Mouse (Mus musculus) heart, embryonic 15.5 days (tissue): Measurements from ENCODE around the gene Slk. TPM values are rescaled to one million over a fixed set of nuclear protein-coding genes. Genes with fewer than 3 reads are reported as not detected.
"Not testable (repeated sequence)": the region's sequence is repeated elsewhere in the genome, so short reads cannot be mapped to it uniquely, and the experiment has no call there.

Experiments
- ATAC-seq: fragments of 200-750 bp; cut with Nextera tagmentation; replicated peaks from 2 replicates; pipeline ENCODE4 v1.8.0; 2017; ENCODE audit warnings: low read depth, moderate TSS enrichment; ENCODE audit not compliant: insufficient number of reproducible peaks, insufficient read depth, low FRiP score
- H3K27ac ChIP-seq: fragments of 300-500 bp; sonication (generic); 2 replicates; pipeline ENCODE4 v1.5.1; 2015; ENCODE audit warnings: mild to moderate bottlenecking, inconsistent platforms
- H3K27me3 ChIP-seq: fragments of 300-500 bp; sonication (generic); 2 replicates; pipeline ENCODE4 v1.6.1; 2015; ENCODE audit warnings: inconsistent platforms
- H3K36me3 ChIP-seq: fragments of 300-500 bp; sonication (generic); 2 replicates; pipeline ENCODE4 v1.6.1; 2015; ENCODE audit warnings: mild to moderate bottlenecking, inconsistent platforms
- H3K4me1 ChIP-seq: fragments of 300-500 bp; sonication (generic); replicated peaks from 2 replicates; pipeline ENCODE4 v1.6.1; 2015; ENCODE audit warnings: inconsistent platforms
- H3K4me2 ChIP-seq: fragments of 300-500 bp; sonication (generic); 2 replicates; pipeline ENCODE4 v1.6.1; 2015; ENCODE audit warnings: inconsistent platforms, mild to moderate bottlenecking, moderate library complexity
- H3K4me3 ChIP-seq: fragments of 300-500 bp; sonication (generic); 2 replicates; pipeline ENCODE4 v1.5.1; 2015; ENCODE audit warnings: mild to moderate bottlenecking, inconsistent platforms
- H3K9ac ChIP-seq: fragments of 300-500 bp; sonication (generic); 2 replicates; pipeline ENCODE4 v1.6.1; 2015; ENCODE audit warnings: mild to moderate bottlenecking, inconsistent platforms
- H3K9me3 ChIP-seq: fragments of 300-500 bp; sonication (generic); replicated peaks from 2 replicates; pipeline ENCODE4 v1.6.1; 2016; ENCODE audit warnings: inconsistent platforms
- WGBS: fragments of 180-500 bp; shearing (Covaris S2); methylation state at CpG from one replicate; pipeline ENCODE4 v1.1.7; 2015; ENCODE audit warnings: mixed read lengths; 5-methylcytosine and 5-hydroxymethylcytosine counted together
- polyA plus RNA-seq: library from polyadenylated mRNA; unstranded; fragments of >200 nt; fragmentation: Nextera tagmentation; extraction: Ambion mirVana; gene quantifications from 2 replicates; pipeline ENCODE4 v1.2.1, GENCODE M21; 2015

The Slk gene
- polyA plus RNA-seq, 1 experiment from 2014 or later = 14.2 TPM

DNA sequence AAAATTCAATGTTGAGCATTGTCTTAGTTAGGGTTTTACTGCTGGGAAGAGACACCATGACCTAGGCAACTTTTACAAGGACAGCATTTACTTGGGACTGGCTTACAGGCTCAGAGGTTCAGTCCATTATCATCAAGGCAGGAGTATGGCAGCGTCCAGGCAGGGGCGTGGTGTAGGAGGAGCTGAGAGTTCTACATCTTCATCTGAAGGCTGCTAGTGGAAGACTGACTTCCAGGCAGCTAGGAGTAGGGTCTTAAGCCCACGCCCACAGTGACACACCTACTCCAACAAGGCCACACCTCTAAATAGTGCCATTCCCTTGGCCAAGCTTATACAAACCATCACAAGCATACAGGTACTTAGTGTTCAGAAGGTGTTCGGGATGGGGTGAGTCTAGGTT is 7.5 kb upstream of the Slk start:
- not testable (repeated sequence) for H3K4me3 ChIP-seq, ATAC-seq, H3K4me2 ChIP-seq, H3K9me3 ChIP-seq, H3K27ac ChIP-seq, H3K27me3 ChIP-seq, H3K36me3 ChIP-seq, H3K9ac ChIP-seq, H3K4me1 ChIP-seq
- 67% methylated on average over 4 of the region's 4 CpGs for WGBS

DNA sequence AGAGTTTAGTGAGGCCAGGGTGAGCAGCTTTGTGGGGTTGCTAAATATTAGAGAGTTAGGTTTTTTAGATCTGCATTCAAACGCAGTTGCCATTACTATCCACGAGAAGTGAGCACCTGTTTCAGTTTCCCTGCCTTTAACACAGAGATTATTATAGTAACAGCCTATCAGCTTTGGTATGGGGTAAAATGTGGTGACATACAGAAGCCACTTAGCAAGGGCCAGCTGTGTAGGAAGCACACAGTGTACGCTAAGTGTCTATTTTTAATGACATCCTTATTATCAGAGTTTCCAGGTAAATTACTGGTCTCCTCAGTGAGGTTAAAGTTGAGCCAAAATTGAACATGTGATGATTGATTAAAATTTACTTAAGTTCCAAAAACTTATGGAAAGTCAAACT is 5.8 kb upstream of the Slk start:
- no peaks in the 10 kb centered on the region for H3K9me3 ChIP-seq
- no peak overlapping the region for H3K4me3 ChIP-seq
- no peak overlapping the region for H3K9ac ChIP-seq
- H3K27me3 ChIP-seq = no peaks in the 10 kb centered on the region
- H3K36me3 ChIP-seq = no peaks in the 10 kb centered on the region
- ATAC-seq = no peak
- 39% methylated on average over 3 of the region's 3 CpGs for WGBS
- 0 out of 2 replicates have a peak overlapping the region, but pooled peaks have one; percentile 17 for H3K4me2 ChIP-seq
- H3K27ac ChIP-seq = peak overlapping the region; percentile 74
- peaks cover 12% of the 10 kb centered on the region for H3K4me1 ChIP-seq

DNA sequence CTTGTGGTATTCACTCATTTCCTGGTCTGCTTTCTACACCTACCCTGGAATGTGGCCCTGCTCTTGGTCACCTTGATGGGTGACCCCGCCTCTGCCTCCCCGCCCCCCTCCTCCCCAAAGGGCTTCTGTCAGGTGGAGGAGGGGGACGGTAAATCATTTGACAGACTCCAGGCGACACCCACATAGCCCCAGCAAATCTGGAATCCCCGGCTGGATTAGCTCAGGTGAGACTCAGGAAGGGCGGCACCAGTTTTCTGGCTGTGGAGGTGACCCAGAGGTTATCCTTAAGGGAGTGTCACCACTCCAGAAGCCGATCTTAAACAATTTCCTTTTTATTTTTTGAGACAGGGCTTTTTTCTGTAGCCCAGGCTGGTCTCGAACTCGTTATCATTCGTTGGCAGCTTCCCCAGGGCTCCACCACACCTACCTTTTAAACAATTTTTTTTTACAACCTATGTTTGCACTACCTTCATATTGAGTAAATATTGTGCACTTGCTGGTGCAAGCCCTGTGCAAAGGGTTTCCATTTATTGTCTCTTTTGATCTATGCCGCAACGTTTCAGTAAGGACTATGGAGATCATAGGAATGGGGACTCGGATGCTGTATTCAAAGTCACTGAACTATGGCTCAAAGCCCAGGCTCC is 775 bp upstream of the Slk start:
- 15% methylated on average over 13 of the region's 13 CpGs for WGBS
- no peak for ATAC-seq

DNA sequence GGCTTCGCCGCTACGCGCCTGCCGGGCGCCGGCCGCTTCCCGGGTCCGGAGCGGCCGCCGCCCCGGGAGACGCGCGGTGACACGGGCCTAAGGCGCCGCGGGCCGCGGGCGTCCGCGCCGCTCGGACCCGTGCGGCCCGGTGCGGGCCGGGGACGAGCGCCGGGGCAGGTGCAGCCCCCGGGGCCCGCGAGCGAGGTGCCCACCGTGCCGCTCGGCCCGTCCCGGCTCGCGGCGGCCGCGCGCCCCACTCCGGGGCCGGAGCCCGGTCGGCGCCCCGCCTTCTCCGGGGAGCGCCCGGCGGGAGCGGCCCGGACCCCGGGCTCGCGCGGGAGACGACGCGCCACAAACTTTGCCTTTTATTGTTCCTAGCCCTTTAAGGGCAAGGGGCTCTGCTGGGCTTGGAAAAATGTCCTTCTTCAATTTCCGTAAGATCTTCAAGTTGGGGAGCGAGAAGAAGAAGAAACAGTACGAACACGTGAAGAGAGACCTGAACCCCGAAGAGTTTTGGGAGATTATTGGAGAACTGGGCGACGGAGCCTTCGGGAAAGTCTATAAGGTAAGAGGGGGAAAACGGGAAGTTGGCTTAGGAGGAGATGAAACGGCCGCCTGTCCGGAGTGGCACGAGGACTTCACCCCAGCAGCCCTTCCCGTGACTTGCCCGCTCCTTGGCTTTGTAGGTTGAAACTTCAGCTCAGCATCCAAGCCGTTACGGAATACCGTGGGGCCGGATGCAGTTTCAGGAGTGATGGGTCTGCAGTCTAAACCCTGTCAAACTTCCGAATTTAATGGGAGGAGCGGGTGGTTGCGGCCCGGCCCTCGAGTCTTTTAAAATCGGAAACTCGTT is 532 bp downstream of the Slk start:
- H3K4me2 ChIP-seq = peak overlapping the region; percentile 64
- H3K27ac ChIP-seq = peak overlapping the region; percentile 95
- peak overlapping the region; percentile 87 for H3K4me3 ChIP-seq
- peak overlapping the region; percentile 99 for H3K9ac ChIP-seq
- H3K4me1 ChIP-seq = peaks cover 29% of the 10 kb centered on the region
- H3K36me3 ChIP-seq = no peaks in the 10 kb centered on the region
- no peaks in the 10 kb centered on the region for H3K9me3 ChIP-seq
- WGBS = under 1% methylated on average over 95 of the region's 96 CpGs
- ATAC-seq = peak; percentile 59
- H3K27me3 ChIP-seq = no peaks in the 10 kb centered on the region

More for the DNA sequence above, 775 bp upstream of the Slk start:
- H3K27ac ChIP-seq = peak overlapping the region; percentile 95
- H3K9ac ChIP-seq = peak overlapping the region; percentile 99
- H3K36me3 ChIP-seq = no peaks in the 10 kb centered on the region
- H3K27me3 ChIP-seq = no peaks in the 10 kb centered on the region
- peaks cover 26% of the 10 kb centered on the region for H3K4me1 ChIP-seq
- H3K9me3 ChIP-seq = no peaks in the 10 kb centered on the region
- H3K4me3 ChIP-seq = peak overlapping the region; percentile 87
- H3K4me2 ChIP-seq = peak overlapping the region; percentile 64

DNA sequence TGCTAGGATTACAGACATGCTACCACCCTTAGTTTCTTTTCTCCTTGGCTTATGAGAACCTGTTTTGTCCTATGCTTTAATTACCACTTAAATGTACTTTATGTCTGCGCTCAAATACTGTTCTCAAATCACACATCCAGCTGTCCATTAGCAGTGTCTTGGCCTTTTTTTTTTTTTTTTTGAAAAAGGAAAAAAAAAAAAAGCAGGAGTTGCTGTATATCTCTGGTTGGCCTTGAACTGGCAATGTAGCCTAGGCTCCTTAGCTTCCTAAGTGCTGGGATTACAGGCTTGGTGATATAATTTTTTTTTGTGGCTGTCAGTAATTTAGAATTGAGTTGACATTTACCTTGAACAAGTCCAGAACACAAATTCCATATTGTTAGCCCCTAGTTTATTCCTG is 6.3 kb downstream of the Slk start:
- no peaks in the 10 kb centered on the region for H3K36me3 ChIP-seq
- H3K4me1 ChIP-seq = peaks cover 37% of the 10 kb centered on the region
- 0 out of 2 replicates have a peak overlapping the region, but pooled peaks have one; percentile 7 for H3K27ac ChIP-seq
- H3K27me3 ChIP-seq = no peaks in the 10 kb centered on the region
- H3K4me3 ChIP-seq = no peak overlapping the region
- no peak overlapping the region for H3K4me2 ChIP-seq
- ATAC-seq = no peak
- H3K9me3 ChIP-seq = no peaks in the 10 kb centered on the region
- H3K9ac ChIP-seq = 0 out of 2 replicates have a peak overlapping the region, but pooled peaks have one; percentile 2
- 94% methylated on average over 1 of the region's 1 CpGs for WGBS

DNA sequence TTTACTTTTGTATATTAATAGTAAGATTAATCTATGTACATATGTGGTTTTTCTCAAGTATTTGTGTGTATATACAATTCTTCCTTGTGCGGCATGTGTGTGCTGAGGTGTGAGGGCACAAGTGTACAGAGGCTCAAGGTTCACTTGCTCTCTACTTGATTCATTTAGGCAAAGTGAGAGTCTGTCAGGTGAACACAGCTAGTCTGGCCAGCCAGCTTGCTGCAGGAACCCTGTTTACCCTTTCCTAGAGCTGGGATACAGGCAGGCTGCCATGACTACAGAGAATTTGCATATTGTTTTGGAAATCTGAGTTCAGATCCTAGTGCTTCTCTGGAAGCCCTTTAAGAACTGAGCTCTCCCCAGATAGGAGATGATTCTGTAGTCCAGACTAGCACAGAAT is 7.5 kb downstream of the Slk start:
- no peak overlapping the region for H3K9ac ChIP-seq
- no peak overlapping the region for H3K4me2 ChIP-seq
- H3K36me3 ChIP-seq = no peaks in the 10 kb centered on the region
- H3K27ac ChIP-seq = no peak overlapping the region
- H3K9me3 ChIP-seq = no peaks in the 10 kb centered on the region
- peaks cover 29% of the 10 kb centered on the region for H3K4me1 ChIP-seq
- ATAC-seq = no peak
- no peaks in the 10 kb centered on the region for H3K27me3 ChIP-seq
- no peak overlapping the region for H3K4me3 ChIP-seq
- 93% methylated on average over 1 of the region's 1 CpGs for WGBS

DNA sequence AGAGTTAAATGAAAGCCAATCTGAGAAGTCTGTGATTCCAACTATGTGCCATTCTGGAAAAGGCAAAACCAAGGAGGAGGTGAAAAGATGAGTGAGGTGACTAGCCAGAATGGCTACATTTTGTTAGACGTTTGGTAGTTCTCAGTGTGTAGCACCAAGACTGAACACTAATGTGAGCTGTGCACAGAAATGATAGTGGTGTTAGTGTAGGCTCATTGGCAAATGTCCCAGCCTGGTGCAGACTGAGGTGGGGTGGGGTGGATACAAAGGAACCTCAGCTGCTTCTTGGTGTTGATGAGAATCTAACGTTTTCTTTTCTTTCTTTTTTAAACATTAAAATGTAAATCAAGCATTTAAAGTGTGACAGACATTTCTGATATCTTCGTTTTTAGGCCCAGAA is 29.0 kb downstream of the Slk start:
- Histone ChIP-seq H3K9me3 (no peaks in the 10 kb centered on the region), H3K9ac (no peak overlapping the region), H3K4me2 (no peak overlapping the region), H3K4me3 (no peak overlapping the region), H3K27ac (no peak overlapping the region), H3K27me3 (no peaks in the 10 kb centered on the region), H3K36me3 (peaks cover 20% of the 10 kb centered on the region), H3K4me1 (no peaks in the 10 kb centered on the region)
- 50% methylated on average over 3 of the region's 3 CpGs for whole genome bisulfite sequencing
- ATAC-seq = no peak

- H3K4me1 ChIP-seq = no peaks in the 10 kb centered on the region
- no peak overlapping the region for H3K4me2 ChIP-seq
- no peak overlapping the region for H3K4me3 ChIP-seq
- H3K36me3 ChIP-seq = peaks cover 59% of the 10 kb centered on the region
- no peak for ATAC-seq
- H3K9ac ChIP-seq = no peak overlapping the region
- no peaks in the 10 kb centered on the region for H3K27me3 ChIP-seq
- 58% methylated on average over 7 of the region's 7 CpGs for WGBS
- no peak overlapping the region for H3K27ac ChIP-seq
- no peaks in the 10 kb centered on the region for H3K9me3 ChIP-seq
Observed at GRCm38 (mm10) chr19:47613442-47613841, 34.0 kb downstream of the Slk start.

GRCm38 (mm10) chr19:47621478-47621877 is 42.0 kb downstream of the Slk start:
- Histone ChIP-seq H3K9ac (no peak overlapping the region), H3K27me3 (no peaks in the 10 kb centered on the region), H3K9me3 (no peaks in the 10 kb centered on the region), H3K4me1 (no peaks in the 10 kb centered on the region), H3K4me3 (no peak overlapping the region), H3K4me2 (no peak overlapping the region), H3K36me3 (peaks cover 77% of the 10 kb centered on the region), H3K27ac (no peak overlapping the region)
- ATAC-seq = no peak
- 81% methylated on average over 8 of the region's 8 CpGs for WGBS

- H3K4me1 ChIP-seq = no peaks in the 10 kb centered on the region
- no peak overlapping the region for H3K27ac ChIP-seq
- H3K4me2 ChIP-seq = no peak overlapping the region
- no peaks in the 10 kb centered on the region for H3K9me3 ChIP-seq
- no peaks in the 10 kb centered on the region for H3K27me3 ChIP-seq
- ATAC-seq = no peak
- H3K4me3 ChIP-seq = no peak overlapping the region
- peaks cover 60% of the 10 kb centered on the region for H3K36me3 ChIP-seq
- 73% methylated on average over 10 of the region's 10 CpGs for WGBS
- H3K9ac ChIP-seq = no peak overlapping the region
Observed at GRCm38 (mm10) chr19:47624940-47625711, 45.6 kb downstream of the Slk start.

DNA sequence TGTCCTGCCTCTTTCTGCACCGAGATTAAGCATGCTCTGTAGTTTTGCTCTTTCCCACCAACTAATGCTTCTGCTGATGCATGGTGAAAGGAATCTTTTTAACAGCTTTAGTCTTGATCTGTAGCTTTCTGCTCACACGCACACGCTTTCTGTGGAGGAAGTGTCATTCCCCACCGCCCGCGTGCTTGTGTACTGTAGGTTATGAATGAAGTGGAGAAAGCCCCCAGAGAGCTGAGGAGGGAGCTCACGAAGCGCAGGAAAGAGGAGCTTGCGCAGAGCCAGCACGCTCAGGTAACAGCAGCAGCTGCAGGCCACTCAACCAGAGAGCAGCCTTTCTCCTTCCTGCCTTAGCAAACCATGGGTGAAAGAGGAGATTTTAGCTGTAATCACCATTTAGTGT is 48.0 kb downstream of the Slk start:
- WGBS = 90% methylated on average over 10 of the region's 10 CpGs
- no peak for ATAC-seq
- Histone ChIP-seq H3K4me1 (no peaks in the 10 kb centered on the region), H3K36me3 (peaks cover 50% of the 10 kb centered on the region), H3K27me3 (no peaks in the 10 kb centered on the region), H3K9ac (no peak overlapping the region), H3K4me3 (no peak overlapping the region), H3K9me3 (no peaks in the 10 kb centered on the region), H3K4me2 (no peak overlapping the region), H3K27ac (no peak overlapping the region)
